Mouse (Mus musculus): ENCODE data around the gene Hist1h1d.

- TF ChIP-seq CTCF (IDR thresholded peaks at IDR 0.05; ENCODE audit: extremely low read depth, insufficient read depth, low read length): no peak
- no peak for TF ChIP-seq POLR2A (IDR thresholded peaks at IDR 0.05; ENCODE audit: extremely low read depth, insufficient read depth, low read length)
These were observed 46.7 kb upstream of the Hist1h1d start for GRCm38 (mm10) chr13:23506351-23506750.

All from cortical plate, adult 2 months (tissue).